Mouse (Mus musculus) layer of hippocampus, postnatal 36 days (tissue): Measurements from ENCODE around the gene Tll2. TPM values are rescaled to one million over a fixed set of nuclear protein-coding genes. Genes with fewer than 3 reads are reported as not detected.
A peak's percentile ranks its signal among the peaks of the same experiment; 100 is the strongest.

Experiments
- DNase-seq, 2 experiments: peaks; one replicate each; pipeline ENCODE4 v3.0.0; 2022
- total RNA-seq, 2 experiments: library from RNA; stranded (reverse); gene quantifications; 2 replicates each; pipeline ENCODE4 v1.2.3; 2021

Gene Tll2
- total RNA-seq, 2 experiments from 2014 or later: 0.58 to 0.85 TPM

- DNase-seq: peak; percentile 69 to 75
These were observed 119.9 kb downstream of the Tll2 start for GRCm38 (mm10) chr19:41086700-41087099.

- no peak for DNase-seq
These were observed 120.3 kb downstream of the Tll2 start for GRCm38 (mm10) chr19:41086289-41086688.

DNA sequence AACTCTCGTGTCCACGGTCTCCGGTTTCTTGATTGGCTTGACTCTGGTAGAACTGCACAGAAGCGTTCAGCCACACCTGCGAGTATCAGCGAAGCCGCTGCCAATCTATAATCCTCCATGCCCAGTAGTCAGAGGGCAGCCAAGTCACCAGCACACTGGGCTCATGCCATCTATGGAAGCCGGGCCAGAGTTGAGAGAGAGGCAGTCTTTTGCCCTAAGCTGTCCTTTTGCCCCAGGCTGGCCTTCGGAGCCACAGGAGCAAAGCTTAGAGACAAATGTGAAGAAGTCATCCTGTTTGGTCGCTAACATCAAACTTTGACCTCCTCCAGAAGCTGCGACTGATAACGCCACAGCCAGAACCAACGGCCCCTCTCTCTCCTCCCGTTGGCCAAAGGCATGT is 123.0 kb downstream of the Tll2 start:
- DNase-seq: no peak

- DNase-seq: no peak
These were observed 125.0 kb downstream of the Tll2 start for GRCm38 (mm10) chr19:41081589-41081988.

DNA sequence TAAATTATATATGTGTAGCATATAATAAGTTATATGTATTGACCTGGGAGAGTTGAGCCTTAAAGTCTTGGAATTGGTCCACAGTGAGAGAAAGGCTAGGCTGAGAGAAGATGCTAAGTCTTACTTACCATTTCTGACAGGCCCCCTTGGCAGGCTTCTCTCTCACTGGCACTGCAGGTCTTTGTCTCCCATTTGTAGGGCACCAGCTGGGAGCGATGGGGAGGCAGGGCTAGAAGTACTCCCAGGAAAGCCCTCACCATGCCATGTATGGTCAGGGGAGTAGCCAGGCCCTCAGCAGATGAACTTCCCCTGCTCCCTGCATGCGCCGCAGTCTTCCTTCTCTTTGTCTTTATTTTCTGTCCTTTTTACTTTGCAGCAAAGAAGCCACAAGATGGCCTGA is 129.7 kb downstream of the Tll2 start, which contains the start of gene Opalin:
Opalin (minus strand) TSS at position 208 of the 400 bp plus-strand sequence.
- no peak for DNase-seq

GRCm38 (mm10) chr19:41073746-41074455 is 132.7 kb downstream of the Tll2 start:
- peak in 1 of 2 experiments; percentile 36 for DNase-seq

DNA sequence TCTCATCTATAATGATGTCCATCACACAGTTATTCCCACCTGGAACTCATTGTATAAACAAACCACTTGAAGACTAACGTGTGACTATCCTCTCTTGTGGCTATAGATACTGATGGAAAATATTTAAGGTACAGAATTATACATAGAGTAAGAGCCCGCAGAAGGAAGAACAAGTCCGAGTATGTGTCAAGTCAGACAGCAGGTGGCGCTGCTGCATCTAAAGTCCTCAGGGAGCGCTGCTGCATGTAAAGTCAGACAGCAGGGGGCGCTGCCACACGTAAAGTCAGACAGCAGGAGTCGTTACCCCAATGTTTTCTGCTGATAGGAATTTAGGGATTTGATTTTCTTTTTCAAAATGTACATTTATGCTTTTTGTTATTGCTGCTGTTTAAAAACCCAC is 135.1 kb downstream of the Tll2 start:
- peak; percentile 88 to 89 for DNase-seq

GRCm38 (mm10) chr19:41054702-41055101 is 151.9 kb downstream of the Tll2 start:
- DNase-seq: no peak

DNA sequence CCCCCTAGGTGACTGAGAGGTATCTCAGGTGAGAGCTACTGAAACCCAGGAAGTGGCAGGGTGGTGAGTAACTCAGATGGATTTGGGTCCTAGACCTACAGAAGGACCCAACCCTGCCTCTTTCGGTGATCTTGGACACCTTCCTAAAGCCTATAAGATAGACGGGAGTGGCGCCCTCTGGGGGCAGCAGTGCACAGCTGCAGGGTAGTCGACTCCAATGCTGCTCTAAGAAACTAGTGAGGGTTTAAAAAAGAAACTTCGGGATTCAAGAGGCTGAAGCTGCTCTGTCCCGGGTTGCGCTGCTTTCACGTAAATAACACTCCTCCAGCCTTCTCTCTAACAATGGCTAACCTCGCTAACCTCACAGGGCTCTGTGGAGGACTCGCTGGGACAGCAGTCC is 153.1 kb downstream of the Tll2 start:
- no peak for DNase-seq

- DNase-seq: no peak
These were observed 154.4 kb downstream of the Tll2 start for GRCm38 (mm10) chr19:41052247-41052646.

GRCm38 (mm10) chr19:41051714-41052113 is 154.9 kb downstream of the Tll2 start:
- no peak for DNase-seq

DNA sequence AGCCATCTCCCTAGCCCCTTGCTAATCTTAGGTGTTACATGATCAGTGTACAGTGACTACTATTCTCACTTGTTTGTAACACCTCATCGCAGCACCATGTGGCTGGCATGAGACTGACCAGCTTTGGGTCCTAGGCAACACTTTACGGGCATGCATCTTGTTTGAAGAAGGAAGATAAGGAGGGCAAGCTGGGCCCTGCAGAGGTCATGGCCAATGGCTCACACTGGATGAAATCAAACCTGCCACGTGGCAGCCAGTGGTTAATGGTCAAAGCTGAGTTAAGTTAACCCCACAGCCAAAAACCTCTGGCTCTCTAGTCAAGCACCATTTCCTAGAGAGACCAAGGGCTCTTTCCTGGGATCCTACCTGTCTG is 158.5 kb downstream of the Tll2 start:
- DNase-seq: no peak

- no peak for DNase-seq
These were observed 159.0 kb downstream of the Tll2 start for GRCm38 (mm10) chr19:41047437-41048186.

DNA sequence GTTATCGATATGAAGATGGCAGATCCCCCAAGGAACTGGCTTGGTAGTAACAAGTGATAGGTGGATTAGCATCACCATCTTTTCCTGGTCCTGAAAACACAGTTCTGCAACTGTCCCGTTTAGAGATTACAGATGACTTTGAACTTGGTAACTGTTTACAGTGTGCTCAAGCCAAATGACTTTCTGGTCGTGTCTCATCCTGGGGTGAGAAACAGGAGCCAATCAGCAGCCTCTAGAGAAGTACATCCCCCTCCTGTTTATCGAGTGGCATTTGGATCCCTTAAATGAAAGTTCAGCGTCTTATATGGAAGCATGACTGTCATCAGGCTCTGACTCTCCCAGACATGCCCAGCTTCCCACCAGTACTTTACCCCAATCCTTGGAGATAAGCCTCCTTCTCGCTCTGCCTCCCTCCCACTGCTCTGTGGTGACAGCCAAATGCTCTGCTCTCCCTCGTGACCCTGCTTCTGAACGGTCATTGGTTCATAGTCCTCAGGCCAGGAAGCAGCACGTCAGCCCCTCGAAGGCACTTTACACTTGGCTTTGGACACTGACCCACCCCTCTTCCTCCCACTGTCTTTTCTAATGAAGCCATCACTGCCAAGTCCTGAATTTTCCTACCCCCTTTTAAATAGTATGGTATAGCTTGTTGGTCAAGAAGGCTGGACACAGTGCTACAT is 161.4 kb downstream of the Tll2 start:
- no peak for DNase-seq

- DNase-seq: no peak
These were observed 167.5 kb downstream of the Tll2 start for GRCm38 (mm10) chr19:41039110-41039509.

DNA sequence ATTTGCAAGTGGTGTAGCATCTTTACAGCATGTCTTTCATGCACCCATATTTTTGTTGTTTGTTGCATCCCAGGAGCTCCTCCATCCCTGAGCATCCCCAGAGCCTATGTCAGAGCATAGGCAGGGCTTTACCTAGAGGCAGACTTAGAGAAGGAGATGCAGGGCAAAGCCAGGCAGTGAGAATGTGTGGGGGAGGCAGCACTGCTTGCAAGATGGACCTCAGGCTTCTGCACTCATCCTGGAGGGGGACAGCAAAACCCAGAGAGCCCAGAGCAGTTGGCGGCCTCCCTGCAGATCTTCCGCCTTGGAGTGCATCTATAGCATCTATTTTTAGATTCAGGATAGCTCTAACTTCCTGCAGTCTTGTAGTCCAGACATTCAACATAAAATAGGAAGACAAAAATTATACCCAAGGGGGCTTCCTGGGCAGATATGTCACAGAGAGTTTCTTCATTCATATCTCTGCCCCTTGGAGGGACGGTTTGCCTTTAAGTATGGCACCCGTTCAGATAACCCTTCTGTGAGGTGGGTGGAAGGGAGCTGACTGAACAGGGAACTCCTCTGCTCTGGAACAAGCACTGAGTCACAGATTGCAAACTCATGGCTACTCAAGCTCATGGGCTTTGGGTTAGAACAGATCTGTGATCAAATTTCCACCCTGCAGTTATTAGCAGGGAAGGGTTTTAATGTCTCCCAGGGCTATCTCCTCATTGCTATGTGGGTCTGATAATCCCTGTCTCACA is 170.7 kb downstream of the Tll2 start:
- no peak for DNase-seq

Other genes starting within 250 kb of the Tll2 start
- 1 to 10 TPM; 6.1 to 6.7 TPM for gene Blnk, start 212.3 kb downstream of the Tll2 start, total RNA-seq
- not detected for gene Dntt, start 177.6 kb downstream of the Tll2 start, total RNA-seq
- gene Opalin, start 129.7 kb downstream of the Tll2 start, total RNA-seq: 10 to 100 TPM; 11.6 to 16.6 TPM
- 100 to 1,000 TPM; 121 to 128 TPM for gene Tm9sf3, start 57.2 kb upstream of the Tll2 start, total RNA-seq
- 1 to 10 TPM; 1.9 to 2.3 TPM for gene Pik3ap1, start 178.3 kb upstream of the Tll2 start, total RNA-seq